Mouse (Mus musculus) neural tube, embryonic 15.5 days (tissue): Measurements from ENCODE around the gene Terb1. TPM values are rescaled to one million over a fixed set of nuclear protein-coding genes. Genes with fewer than 3 reads are reported as not detected.
A peak's percentile ranks its signal among the peaks of the same experiment; 100 is the strongest.

Experiments used
- ATAC-seq: fragments of 200-750 bp; cut with Nextera tagmentation; 2 replicates; pipeline ENCODE4 v1.8.0; 2017; ENCODE audit warnings: mild to moderate bottlenecking, moderate TSS enrichment, moderate library complexity; ENCODE audit not compliant: low FRiP score
- H3K27ac ChIP-seq: fragments of 300-500 bp; sonication (generic); replicated peaks from 2 replicates; pipeline ENCODE4 v1.5.1; 2015; ENCODE audit warnings: mild to moderate bottlenecking, inconsistent platforms
- H3K27me3 ChIP-seq: fragments of 300-500 bp; sonication (generic); replicated peaks from 2 replicates; pipeline ENCODE4 v1.6.1; 2015; ENCODE audit warnings: inconsistent platforms
- H3K36me3 ChIP-seq: fragments of 300-500 bp; sonication (generic); 2 replicates; pipeline ENCODE4 v1.6.1; 2015; ENCODE audit warnings: inconsistent platforms
- H3K4me1 ChIP-seq: fragments of 300-500 bp; sonication (generic); 2 replicates; pipeline ENCODE4 v1.6.1; 2015; ENCODE audit warnings: inconsistent platforms
- H3K4me2 ChIP-seq: fragments of 300-500 bp; sonication (generic); 2 replicates; pipeline ENCODE4 v1.6.1; 2015; ENCODE audit warnings: inconsistent platforms, mild to moderate bottlenecking, moderate library complexity
- H3K4me3 ChIP-seq: fragments of 300-500 bp; sonication (generic); replicated peaks from 2 replicates; pipeline ENCODE4 v1.5.1; 2015; ENCODE audit warnings: mild to moderate bottlenecking, inconsistent platforms
- H3K9ac ChIP-seq: fragments of 300-500 bp; sonication (generic); replicated peaks from 2 replicates; pipeline ENCODE4 v1.6.1; 2015; ENCODE audit warnings: mild to moderate bottlenecking, inconsistent platforms
- H3K9me3 ChIP-seq: fragments of 300-500 bp; sonication (generic); replicated peaks from 2 replicates; pipeline ENCODE4 v1.6.1; 2016; ENCODE audit warnings: inconsistent platforms
- WGBS: fragments of 180-500 bp; shearing (Covaris S2); methylation state at CpG from one replicate; pipeline ENCODE4 v1.1.7; 2015; ENCODE audit warnings: mixed read lengths; 5-methylcytosine and 5-hydroxymethylcytosine counted together
- polyA plus RNA-seq: library from polyadenylated mRNA; unstranded; fragments of >200 nt; fragmentation: Nextera tagmentation; extraction: Ambion mirVana; gene quantifications from 2 replicates; pipeline ENCODE4 v1.2.1, GENCODE M21; 2015

Gene Terb1
- polyA plus RNA-seq, 1 experiment from 2014 or later = 0.97 TPM

GRCm38 (mm10) chr8:104535378-104535777 is 25.7 kb upstream of the Terb1 start:
- peak overlapping the region; percentile 98; the same call in 1 of the 2 replicates for H3K4me3 ChIP-seq
- peak overlapping the region; percentile 73 for H3K4me2 ChIP-seq
- H3K36me3 ChIP-seq = no peaks in the 10 kb centered on the region; the same call in 1 of the 2 replicates
- no peaks in the 10 kb centered on the region for H3K9me3 ChIP-seq
- H3K4me1 ChIP-seq = peaks cover 28% of the 10 kb centered on the region
- no peak overlapping the region for H3K9ac ChIP-seq
- no peak for ATAC-seq
- H3K27ac ChIP-seq = no peak overlapping the region
- peaks cover 22% of the 10 kb centered on the region for H3K27me3 ChIP-seq
- WGBS = 40% methylated on average over 7 of the region's 7 CpGs

- peak; percentile 65 for ATAC-seq
- peak overlapping the region; percentile 42 for H3K9ac ChIP-seq
- 9% methylated on average over 9 of the region's 9 CpGs for WGBS
- no peaks in the 10 kb centered on the region for H3K9me3 ChIP-seq
- H3K36me3 ChIP-seq = peaks cover 5% of the 10 kb centered on the region
- H3K4me1 ChIP-seq = peaks cover 27% of the 10 kb centered on the region
- peak overlapping the region; percentile 73 for H3K4me2 ChIP-seq
- H3K27me3 ChIP-seq = peaks cover 16% of the 10 kb centered on the region
- peak overlapping the region; percentile 98 for H3K4me3 ChIP-seq
- H3K27ac ChIP-seq = peak overlapping the region; percentile 64
These were observed 25.1 kb upstream of the Terb1 start for GRCm38 (mm10) chr8:104534779-104535141.

DNA sequence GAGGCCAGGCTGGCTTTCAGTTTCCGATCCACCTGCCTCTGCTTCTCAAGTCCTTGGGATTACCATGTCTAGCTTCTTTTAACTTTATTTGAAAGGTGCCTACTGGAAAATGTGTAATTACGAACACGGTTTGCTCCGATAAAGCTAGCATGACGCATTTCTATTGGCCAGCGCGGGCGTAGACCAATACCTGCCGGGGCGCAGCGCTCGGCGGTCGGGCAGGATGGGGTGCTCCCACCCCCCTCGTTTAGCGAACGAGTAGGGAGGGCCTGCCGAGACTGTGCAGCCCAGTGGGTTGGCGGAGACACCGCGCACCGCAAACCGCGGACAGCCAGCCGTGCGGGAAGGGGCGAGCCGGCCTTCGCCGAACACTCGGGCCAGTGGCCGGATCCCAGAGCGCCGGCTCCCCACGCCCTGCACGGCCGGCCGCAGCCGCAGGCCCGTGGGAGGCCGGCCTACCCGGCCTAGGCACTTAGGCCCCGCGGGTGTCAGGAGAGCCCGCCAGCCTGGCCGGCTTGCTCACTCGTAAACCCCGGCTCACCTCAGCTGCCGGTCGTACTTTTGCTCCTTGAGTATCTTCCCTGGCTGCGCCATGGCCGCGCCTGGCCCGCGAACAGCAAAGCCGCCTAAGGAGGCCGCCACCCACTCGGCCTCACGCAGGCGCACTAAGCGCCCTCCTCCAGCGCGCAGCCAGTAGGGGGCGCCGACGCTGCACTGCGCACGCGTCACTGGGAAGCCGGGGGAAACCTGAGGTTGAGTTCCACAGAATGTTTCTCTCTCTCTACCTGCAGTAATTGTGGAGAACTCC is 24.5 kb upstream of the Terb1 start, which contains the start of the genes Nae1 and Car7:
TSS of gene Nae1 (minus strand) at position 667 of the 808 bp plus-strand sequence.
TSS of gene Car7 (plus strand) at position 719 of the 808 bp plus-strand sequence.
- WGBS = under 1% methylated on average over 65 of the region's 70 CpGs
- Histone ChIP-seq H3K27ac (peak within 1 kb of the TSS; percentile 89), H3K27me3 (peaks cover 10% of the 10 kb centered on the region), H3K4me3 (peak within 1 kb of the TSS; percentile 98), H3K9me3 (no peaks in the 10 kb centered on the region), H3K9ac (peak within 1 kb of the TSS; percentile 98), H3K4me1 (peaks cover 27% of the 10 kb centered on the region), H3K36me3 (peaks cover 11% of the 10 kb centered on the region), H3K4me2 (peak within 1 kb of the TSS; percentile 73)
- ATAC-seq = peak; percentile 97

DNA sequence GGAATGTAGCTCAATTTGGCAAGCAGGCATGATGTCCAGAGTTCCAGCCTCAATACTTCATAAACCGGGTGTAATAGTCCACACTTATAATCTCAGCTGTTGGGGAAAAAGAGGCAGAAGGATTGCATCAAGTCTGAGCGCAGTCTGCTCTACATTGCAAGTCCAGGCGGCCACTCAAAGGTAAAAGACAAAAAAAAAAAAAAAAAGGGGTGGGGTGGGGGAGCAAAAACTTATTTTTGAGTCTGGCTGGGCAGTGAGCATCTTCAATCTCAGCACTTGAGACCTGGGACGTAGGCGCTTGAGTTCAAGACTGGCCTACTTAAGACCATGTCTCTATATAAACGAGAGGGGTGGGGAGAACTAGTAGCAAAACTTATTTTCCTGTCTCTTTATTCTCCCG is 23.8 kb upstream of the Terb1 start:
- ATAC-seq = no peak; the same call in 1 of the 2 replicates
- Histone ChIP-seq H3K4me2 (peak overlapping the region; percentile 73), H3K36me3 (peaks cover 12% of the 10 kb centered on the region), H3K9me3 (no peaks in the 10 kb centered on the region), H3K4me1 (peaks cover 27% of the 10 kb centered on the region), H3K9ac (peak overlapping the region; percentile 98), H3K27me3 (peaks cover 4% of the 10 kb centered on the region; the same call in 1 of the 2 replicates), H3K27ac (no peak overlapping the region), H3K4me3 (peak overlapping the region; percentile 98)
- WGBS = 22% methylated on average over 7 of the region's 7 CpGs

DNA sequence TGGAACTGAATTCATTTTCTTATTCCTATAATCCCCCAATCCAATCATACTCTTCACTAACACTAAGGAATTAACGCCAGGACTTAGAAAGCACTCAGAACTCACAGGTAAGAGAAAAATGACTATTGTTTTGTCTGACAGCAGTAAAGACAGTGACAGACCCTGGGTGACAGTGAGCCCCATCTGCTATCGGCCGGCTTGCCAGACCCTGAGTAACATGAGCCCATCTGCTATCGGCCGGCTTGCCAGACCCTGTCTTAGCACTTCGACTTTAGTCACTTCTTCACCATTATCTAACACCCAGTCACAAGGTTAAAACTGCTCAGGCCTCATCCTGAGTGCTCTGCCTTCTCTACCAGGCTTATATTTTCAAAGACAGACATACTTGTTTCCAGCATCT is 20.0 kb upstream of the Terb1 start:
- 90% methylated on average over 6 of the region's 6 CpGs for WGBS
- H3K27me3 ChIP-seq = no peaks in the 10 kb centered on the region

GRCm38 (mm10) chr8:104517872-104518271 is 8.2 kb upstream of the Terb1 start:
- ATAC-seq = no peak
- no peaks in the 10 kb centered on the region for H3K9me3 ChIP-seq
- no peak overlapping the region for H3K4me2 ChIP-seq
- no peaks in the 10 kb centered on the region for H3K4me1 ChIP-seq
- H3K36me3 ChIP-seq = peaks cover 58% of the 10 kb centered on the region
- H3K27ac ChIP-seq = no peak overlapping the region
- no peaks in the 10 kb centered on the region for H3K27me3 ChIP-seq
- no peak overlapping the region for H3K4me3 ChIP-seq
- WGBS = 93% methylated on average over 5 of the region's 5 CpGs
- no peak overlapping the region for H3K9ac ChIP-seq

More for the DNA sequence above, 20.0 kb upstream of the Terb1 start:
- H3K4me3 ChIP-seq = no peak overlapping the region
- H3K4me2 ChIP-seq = no peak overlapping the region
- H3K4me1 ChIP-seq = peaks cover 17% of the 10 kb centered on the region
- H3K36me3 ChIP-seq = peaks cover 32% of the 10 kb centered on the region
- H3K9ac ChIP-seq = no peak overlapping the region
- no peak for ATAC-seq
- H3K27ac ChIP-seq = no peak overlapping the region
- no peaks in the 10 kb centered on the region for H3K9me3 ChIP-seq

DNA sequence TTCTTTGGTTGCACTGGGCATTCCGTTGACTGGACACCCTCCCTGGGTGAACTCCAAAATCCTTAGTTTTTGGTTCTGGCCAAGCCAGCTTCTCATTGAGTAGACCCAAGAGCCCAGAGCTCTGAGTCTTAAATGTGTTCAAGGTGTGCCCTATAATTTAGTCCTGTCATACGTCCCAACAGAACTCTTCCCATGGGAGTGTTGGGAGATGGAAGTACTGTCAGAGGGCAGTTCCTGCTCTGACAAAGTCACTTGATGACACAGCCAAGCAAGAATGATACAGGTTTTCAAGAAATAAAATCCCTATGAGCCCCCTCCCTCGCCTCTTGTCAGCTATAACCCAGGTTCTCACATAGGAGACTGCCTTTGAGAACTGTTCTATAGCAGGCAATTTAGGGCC is 424 bp upstream of the Terb1 start:
- H3K4me3 ChIP-seq = peak overlapping the region; percentile 60
- no peak overlapping the region for H3K9ac ChIP-seq
- H3K27ac ChIP-seq = no peak overlapping the region
- peaks cover 21% of the 10 kb centered on the region for H3K36me3 ChIP-seq
- H3K4me1 ChIP-seq = peaks cover 7% of the 10 kb centered on the region; the same call in 1 of the 2 replicates
- H3K4me2 ChIP-seq = peak overlapping the region; percentile 100
- 77% methylated on average over 3 of the region's 3 CpGs for WGBS
- H3K9me3 ChIP-seq = no peaks in the 10 kb centered on the region
- no peaks in the 10 kb centered on the region for H3K27me3 ChIP-seq
- ATAC-seq = peak; percentile 18; the same call in 1 of the 2 replicates

DNA sequence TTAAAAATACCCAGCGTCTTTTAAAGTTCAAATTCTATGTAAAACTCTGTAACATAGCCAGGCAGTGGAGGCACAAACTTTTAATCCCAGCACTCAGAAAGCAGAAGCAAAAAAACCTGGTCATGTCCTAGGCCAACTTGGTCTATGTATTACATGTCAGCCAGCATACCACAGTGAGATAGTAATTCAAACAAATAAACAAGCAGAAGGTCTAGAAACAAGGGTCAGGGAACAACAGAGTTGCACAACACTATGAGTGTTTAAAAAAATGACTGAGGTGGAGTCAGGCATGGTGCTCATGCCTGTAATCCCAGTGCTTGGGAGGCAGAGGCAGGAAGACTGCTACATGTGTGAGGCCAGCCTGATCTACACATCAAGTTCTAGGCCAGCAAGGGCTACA is 30.6 kb downstream of the Terb1 start:
- no peak overlapping the region for H3K4me2 ChIP-seq
- H3K27me3 ChIP-seq = no peaks in the 10 kb centered on the region
- H3K4me3 ChIP-seq = no peak overlapping the region
- no peak overlapping the region for H3K9ac ChIP-seq
- H3K36me3 ChIP-seq = no peaks in the 10 kb centered on the region
- no peak for ATAC-seq
- WGBS = 58% methylated on average over 1 of the region's 1 CpGs
- H3K27ac ChIP-seq = no peak overlapping the region
- H3K9me3 ChIP-seq = no peaks in the 10 kb centered on the region
- no peaks in the 10 kb centered on the region for H3K4me1 ChIP-seq

DNA sequence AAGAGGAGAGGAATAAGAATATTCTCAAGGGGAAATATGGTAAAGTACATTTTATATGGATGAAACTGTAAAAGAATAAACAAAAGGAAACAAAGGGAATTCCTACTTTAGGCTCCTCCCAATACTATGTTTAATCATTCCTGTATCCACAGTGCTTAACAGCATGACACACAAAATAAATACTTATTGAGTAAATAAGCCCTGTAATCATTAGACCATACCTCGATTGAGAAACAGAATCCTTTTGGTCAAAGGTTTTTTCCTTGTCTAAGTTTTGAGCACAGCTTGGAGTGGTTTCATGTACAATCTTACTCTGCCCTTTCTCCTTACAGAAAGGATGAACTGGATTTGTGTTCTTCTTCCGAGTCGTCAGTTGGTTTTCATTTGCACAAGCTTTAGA is 37.2 kb downstream of the Terb1 start:
- Histone ChIP-seq H3K4me2 (no peak overlapping the region), H3K27me3 (no peaks in the 10 kb centered on the region), H3K27ac (no peak overlapping the region), H3K9me3 (no peaks in the 10 kb centered on the region), H3K4me1 (no peaks in the 10 kb centered on the region), H3K36me3 (no peaks in the 10 kb centered on the region), H3K4me3 (no peak overlapping the region), H3K9ac (no peak overlapping the region)
- no peak for ATAC-seq
- 83% methylated on average over 3 of the region's 3 CpGs for WGBS

DNA sequence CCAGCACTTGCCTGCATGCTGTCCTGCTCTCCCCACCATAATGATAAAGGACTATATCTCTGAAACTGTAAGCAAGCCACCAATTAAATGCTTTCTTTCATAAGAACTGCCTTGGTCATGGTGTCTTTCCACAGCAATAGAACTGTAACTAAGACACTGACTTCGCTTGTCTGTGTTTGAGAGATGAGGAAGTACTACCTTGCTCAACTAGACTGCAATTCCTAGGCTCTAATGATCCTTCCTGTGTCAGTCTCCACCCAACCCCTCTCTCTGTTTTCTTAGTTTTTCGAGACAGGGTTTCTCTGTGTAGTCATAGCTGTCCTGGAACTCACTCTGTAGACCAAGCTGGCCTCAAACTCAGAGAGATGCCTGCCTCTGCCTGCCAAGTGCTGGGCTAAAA is 42.2 kb downstream of the Terb1 start:
- H3K9me3 ChIP-seq = no peaks in the 10 kb centered on the region
- H3K4me2 ChIP-seq = no peak overlapping the region
- no peaks in the 10 kb centered on the region for H3K27me3 ChIP-seq
- 73% methylated on average over 2 of the region's 2 CpGs for WGBS
- no peaks in the 10 kb centered on the region for H3K4me1 ChIP-seq
- no peak for ATAC-seq
- H3K27ac ChIP-seq = no peak overlapping the region
- no peak overlapping the region for H3K4me3 ChIP-seq
- H3K36me3 ChIP-seq = no peaks in the 10 kb centered on the region
- no peak overlapping the region for H3K9ac ChIP-seq

GRCm38 (mm10) chr8:104452177-104452576 is 57.5 kb downstream of the Terb1 start:
- no peaks in the 10 kb centered on the region for H3K36me3 ChIP-seq
- H3K27me3 ChIP-seq = no peaks in the 10 kb centered on the region
- H3K9me3 ChIP-seq = no peaks in the 10 kb centered on the region
- ATAC-seq = no peak
- WGBS = 89% methylated on average over 3 of the region's 3 CpGs
- no peak overlapping the region for H3K9ac ChIP-seq
- no peak overlapping the region for H3K4me2 ChIP-seq
- H3K27ac ChIP-seq = no peak overlapping the region
- no peaks in the 10 kb centered on the region for H3K4me1 ChIP-seq
- no peak overlapping the region for H3K4me3 ChIP-seq

GRCm38 (mm10) chr8:104448796-104449195 is 60.9 kb downstream of the Terb1 start:
- WGBS = 84% methylated on average over 3 of the region's 3 CpGs
- Histone ChIP-seq H3K27me3 (no peaks in the 10 kb centered on the region), H3K9me3 (no peaks in the 10 kb centered on the region), H3K4me2 (no peak overlapping the region), H3K36me3 (no peaks in the 10 kb centered on the region), H3K4me3 (no peak overlapping the region), H3K27ac (no peak overlapping the region), H3K4me1 (no peaks in the 10 kb centered on the region), H3K9ac (no peak overlapping the region)
- ATAC-seq = no peak
